Mouse (Mus musculus): ENCODE measurements around the gene Tsc22d2. TPM values are rescaled to one million over a fixed set of nuclear protein-coding genes. Genes with fewer than 3 reads are reported as not detected.

Gene Tsc22d2
- polyA plus RNA-seq, 1 experiment from 2014 or later = 9.2 TPM

DNA sequence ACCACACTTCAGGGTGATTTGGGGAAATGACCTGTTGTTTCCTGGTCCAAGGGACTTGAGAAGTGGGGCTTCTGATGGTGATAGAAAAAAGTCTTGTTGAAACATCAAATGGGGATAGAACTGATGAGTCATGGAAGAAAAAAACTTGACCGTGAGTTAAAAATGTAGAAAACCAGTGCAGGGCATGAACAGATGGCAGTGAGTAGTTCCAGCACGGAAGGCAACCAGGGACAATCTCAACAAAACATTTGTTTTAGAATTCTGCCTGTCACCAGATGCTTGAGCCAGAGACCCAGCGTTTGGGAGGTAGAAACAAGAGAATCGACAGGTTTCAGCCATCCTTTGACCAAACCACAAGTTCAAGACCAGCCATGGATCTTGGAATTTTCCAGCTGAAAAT, 79.1 kb downstream of the Tsc22d2 start:
- Histone ChIP-seq H3K4me2 (ENCODE audit: low read length) (no peak overlapping the region), H3K4me1 (ENCODE audit: control insufficient read depth, insufficient read depth, low read length) (no peaks in the 10 kb centered on the region), H3K36me3 (ENCODE audit: control insufficient read depth, insufficient read depth, low read length) (no peaks in the 10 kb centered on the region), H3K9ac (ENCODE audit: low read length) (no peak overlapping the region), H3K27me3 (replicated peaks; ENCODE audit: control insufficient read depth, insufficient read depth, low read length) (no peaks in the 10 kb centered on the region), H3K4me3 (ENCODE audit: low read depth, low read length) (no peak overlapping the region), H3K9me3 (replicated peaks; ENCODE audit: control insufficient read depth, low read length) (no peaks in the 10 kb centered on the region), H3K27ac (ENCODE audit: low read depth, low read length) (no peak overlapping the region)
- ATAC-seq = no peak
- 87% methylated on average over 4 of the region's 4 CpGs for WGBS
- no peak for DNase-seq (ENCODE audit: low spot score)

DNA sequence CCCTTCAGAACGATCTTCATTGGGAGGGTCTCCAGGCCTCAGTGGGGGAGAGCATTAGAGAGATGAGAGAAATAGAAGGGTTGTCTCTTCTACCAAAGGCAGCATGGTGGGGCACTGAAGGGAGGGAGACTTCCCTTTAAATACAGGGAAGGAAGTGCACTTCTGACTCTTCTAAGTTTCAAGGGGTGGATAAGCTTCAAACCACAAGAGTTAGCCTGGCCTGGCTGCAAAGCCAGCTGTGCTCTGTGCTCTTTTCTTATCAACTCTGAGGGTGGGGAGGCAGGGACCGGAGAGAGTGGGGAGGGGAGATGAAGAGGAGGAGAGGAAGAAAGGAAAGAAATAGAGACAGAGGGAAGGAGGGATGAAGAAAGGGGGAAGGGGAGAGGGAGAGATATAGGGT, 87.4 kb downstream of the Tsc22d2 start:
- Histone ChIP-seq H3K27me3 (replicated peaks; ENCODE audit: control insufficient read depth, insufficient read depth, low read length) (no peaks in the 10 kb centered on the region), H3K4me2 (ENCODE audit: low read length) (no peak overlapping the region), H3K4me1 (ENCODE audit: control insufficient read depth, insufficient read depth, low read length) (no peaks in the 10 kb centered on the region), H3K27ac (ENCODE audit: low read depth, low read length) (no peak overlapping the region), H3K4me3 (ENCODE audit: low read depth, low read length) (no peak overlapping the region), H3K36me3 (ENCODE audit: control insufficient read depth, insufficient read depth, low read length) (no peaks in the 10 kb centered on the region), H3K9me3 (replicated peaks; ENCODE audit: control insufficient read depth, low read length) (no peaks in the 10 kb centered on the region), H3K9ac (ENCODE audit: low read length) (no peak overlapping the region)
- 58% methylated on average over 2 of the region's 2 CpGs for WGBS
- no peak for ATAC-seq
- no peak for DNase-seq (ENCODE audit: low spot score)

DNA sequence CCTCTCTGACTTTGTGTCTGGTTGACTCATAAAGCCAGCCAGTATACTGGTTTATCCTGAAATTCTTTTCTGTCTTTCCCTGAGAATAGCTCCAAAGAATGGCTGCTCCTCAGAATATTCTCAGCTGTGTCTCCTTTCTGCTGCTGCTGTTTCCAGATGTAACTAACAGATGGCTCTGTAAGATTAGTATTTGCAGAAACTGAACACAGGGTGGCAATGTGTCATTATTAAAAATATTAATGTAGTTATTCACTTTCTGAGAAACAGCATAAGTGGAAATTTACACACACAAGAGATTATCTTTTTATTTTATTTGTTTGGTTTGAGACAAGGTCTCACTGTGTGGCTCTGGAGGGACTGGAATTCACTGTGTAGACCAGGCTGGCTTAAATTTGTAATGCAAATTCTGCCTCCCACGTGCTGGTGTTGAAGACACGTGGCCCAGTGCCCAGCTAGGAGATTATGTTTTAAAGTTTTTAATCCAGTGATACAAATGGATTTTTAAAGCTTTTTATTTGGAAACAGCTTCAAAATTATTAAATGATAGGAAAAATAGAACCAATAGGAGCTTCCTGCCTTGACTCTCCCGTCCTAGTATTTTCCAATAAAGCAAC, 89.3 kb downstream of the Tsc22d2 start:
- H3K4me3 ChIP-seq (ENCODE audit: low read depth, low read length) = no peak overlapping the region
- H3K36me3 ChIP-seq (ENCODE audit: control insufficient read depth, insufficient read depth, low read length) = no peaks in the 10 kb centered on the region
- no peak overlapping the region for H3K9ac ChIP-seq (ENCODE audit: low read length)
- H3K27me3 ChIP-seq (replicated peaks; ENCODE audit: control insufficient read depth, insufficient read depth, low read length) = no peaks in the 10 kb centered on the region
- ATAC-seq (no peak), DNase-seq (ENCODE audit: low spot score) (no peak)
- no peaks in the 10 kb centered on the region for H3K4me1 ChIP-seq (ENCODE audit: control insufficient read depth, insufficient read depth, low read length)
- H3K9me3 ChIP-seq (replicated peaks; ENCODE audit: control insufficient read depth, low read length) = no peaks in the 10 kb centered on the region
- WGBS = 51% methylated on average over 3 of the region's 3 CpGs
- H3K27ac ChIP-seq (ENCODE audit: low read depth, low read length) = no peak overlapping the region
- H3K4me2 ChIP-seq (ENCODE audit: low read length) = no peak overlapping the region

DNA sequence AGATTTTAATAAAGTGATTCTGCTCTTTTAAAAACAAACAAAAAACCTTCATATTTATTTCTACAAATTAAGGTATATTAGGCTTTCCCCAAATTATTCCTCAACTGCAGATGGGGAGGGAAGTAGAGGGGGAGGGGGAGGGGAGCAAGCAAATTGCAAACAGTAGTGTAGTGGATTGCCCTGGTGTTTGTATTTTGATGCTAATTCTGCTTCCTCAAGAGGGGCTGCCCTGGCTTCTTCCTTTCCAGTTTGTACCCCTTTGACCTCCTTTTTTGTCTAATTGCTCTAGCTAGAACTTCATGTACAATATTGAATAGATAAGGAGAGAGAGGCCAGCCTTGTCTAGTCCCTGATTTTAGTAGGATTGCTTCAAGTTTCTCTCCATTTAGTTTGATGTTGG, 90.2 kb downstream of the Tsc22d2 start:
- H3K9ac ChIP-seq (ENCODE audit: low read length) = no peak overlapping the region
- no peak overlapping the region for H3K4me2 ChIP-seq (ENCODE audit: low read length)
- H3K36me3 ChIP-seq (ENCODE audit: control insufficient read depth, insufficient read depth, low read length) = no peaks in the 10 kb centered on the region
- H3K9me3 ChIP-seq (replicated peaks; ENCODE audit: control insufficient read depth, low read length) = no peaks in the 10 kb centered on the region
- no peak overlapping the region for H3K27ac ChIP-seq (ENCODE audit: low read depth, low read length)
- DNase-seq (ENCODE audit: low spot score) = no peak
- ATAC-seq = no peak
- no peaks in the 10 kb centered on the region for H3K4me1 ChIP-seq (ENCODE audit: control insufficient read depth, insufficient read depth, low read length)
- H3K27me3 ChIP-seq (replicated peaks; ENCODE audit: control insufficient read depth, insufficient read depth, low read length) = no peaks in the 10 kb centered on the region
- H3K4me3 ChIP-seq (ENCODE audit: low read depth, low read length) = no peak overlapping the region

DNA sequence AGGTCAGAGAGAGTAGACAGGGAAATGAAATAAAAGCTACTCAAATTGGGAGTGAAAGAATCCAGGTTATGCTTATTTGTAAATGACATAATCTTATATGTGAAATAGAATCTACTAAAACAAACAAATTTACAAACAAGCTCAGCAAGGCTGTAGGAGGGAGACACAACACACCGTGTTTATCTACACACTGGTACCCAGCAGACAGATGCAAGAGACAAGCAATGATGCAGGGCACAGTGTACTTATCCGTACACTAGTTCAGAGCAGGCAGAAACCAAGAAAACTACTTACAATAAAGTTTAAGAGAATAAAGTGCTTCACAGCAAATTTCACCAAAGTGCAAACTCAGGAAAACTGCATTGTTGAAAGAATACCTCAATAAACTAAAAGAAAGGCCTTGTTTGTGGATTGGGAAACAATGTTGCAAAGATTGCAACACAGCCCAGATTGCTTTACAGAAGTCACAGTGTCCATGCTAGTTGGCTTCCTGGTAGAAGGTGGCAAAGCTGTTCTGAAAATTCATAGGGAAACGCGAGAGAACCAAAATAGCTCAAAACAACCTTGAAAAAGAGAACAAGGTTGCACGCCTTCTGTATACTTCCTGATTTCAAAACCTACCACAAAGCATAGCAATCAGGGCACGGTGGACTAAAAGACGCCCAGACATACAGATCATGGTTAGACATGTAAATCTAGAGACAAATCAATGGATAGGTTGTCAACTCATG, 93.7 kb downstream of the Tsc22d2 start:
- Histone ChIP-seq H3K36me3 (ENCODE audit: control insufficient read depth, insufficient read depth, low read length) (no peaks in the 10 kb centered on the region), H3K27ac (ENCODE audit: low read depth, low read length) (no peak overlapping the region), H3K4me2 (ENCODE audit: low read length) (no peak overlapping the region), H3K9me3 (replicated peaks; ENCODE audit: control insufficient read depth, low read length) (no peaks in the 10 kb centered on the region), H3K27me3 (replicated peaks; ENCODE audit: control insufficient read depth, insufficient read depth, low read length) (no peaks in the 10 kb centered on the region), H3K4me1 (ENCODE audit: control insufficient read depth, insufficient read depth, low read length) (no peaks in the 10 kb centered on the region), H3K9ac (ENCODE audit: low read length) (no peak overlapping the region), H3K4me3 (ENCODE audit: low read depth, low read length) (no peak overlapping the region)
- ATAC-seq (no peak), DNase-seq (ENCODE audit: low spot score) (no peak)
- 89% methylated on average over 7 of the region's 7 CpGs for WGBS

DNA sequence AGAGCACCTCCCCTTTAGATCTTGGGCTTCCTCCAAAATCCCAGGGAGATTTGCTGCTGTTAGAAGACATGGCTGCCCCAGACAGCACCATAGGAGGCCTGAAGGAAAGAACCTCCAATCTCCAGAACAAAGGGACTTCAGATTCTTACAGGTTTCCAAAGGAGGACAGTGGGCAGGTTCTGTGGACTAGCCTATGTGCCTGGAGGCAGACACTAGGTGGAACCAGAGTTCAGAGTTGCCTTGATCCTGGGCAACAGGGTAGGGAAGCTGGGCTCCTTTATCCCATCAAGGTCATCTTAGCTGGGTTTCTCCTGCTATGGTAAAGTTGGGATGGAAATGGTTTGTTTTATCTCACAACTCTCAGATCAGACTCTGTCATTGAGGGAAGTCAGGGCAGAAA, 97.1 kb downstream of the Tsc22d2 start:
- H3K27ac ChIP-seq (ENCODE audit: low read depth, low read length) = no peak overlapping the region
- ATAC-seq (no peak), DNase-seq (ENCODE audit: low spot score) (no peak)
- H3K27me3 ChIP-seq (replicated peaks; ENCODE audit: control insufficient read depth, insufficient read depth, low read length) = no peaks in the 10 kb centered on the region
- no peaks in the 10 kb centered on the region for H3K36me3 ChIP-seq (ENCODE audit: control insufficient read depth, insufficient read depth, low read length)
- H3K9ac ChIP-seq (ENCODE audit: low read length) = no peak overlapping the region
- no peaks in the 10 kb centered on the region for H3K4me1 ChIP-seq (ENCODE audit: control insufficient read depth, insufficient read depth, low read length)
- no peak overlapping the region for H3K4me3 ChIP-seq (ENCODE audit: low read depth, low read length)
- no peaks in the 10 kb centered on the region for H3K9me3 ChIP-seq (replicated peaks; ENCODE audit: control insufficient read depth, low read length)
- H3K4me2 ChIP-seq (ENCODE audit: low read length) = no peak overlapping the region

DNA sequence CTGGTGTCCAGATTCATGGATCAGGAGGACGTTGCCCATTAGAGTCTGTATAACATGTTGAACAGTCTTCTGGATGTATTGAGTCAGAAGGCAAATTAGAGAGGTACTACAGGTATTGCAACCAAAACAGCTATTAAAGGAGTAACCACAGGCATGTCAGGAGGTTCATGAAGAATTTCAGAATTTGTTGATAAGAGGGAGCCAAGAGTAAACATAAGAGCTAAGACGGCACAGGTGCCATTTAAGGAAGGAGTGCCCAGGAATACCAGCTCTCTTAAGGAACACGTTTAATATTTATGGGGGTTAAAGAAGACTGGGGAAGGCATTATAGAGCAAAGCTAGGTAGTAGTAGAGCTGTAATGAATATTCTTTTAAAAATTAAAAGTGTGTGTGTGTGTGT, 98.2 kb downstream of the Tsc22d2 start:
- Histone ChIP-seq H3K4me2 (ENCODE audit: low read length) (no peak overlapping the region), H3K27me3 (replicated peaks; ENCODE audit: control insufficient read depth, insufficient read depth, low read length) (no peaks in the 10 kb centered on the region), H3K4me1 (ENCODE audit: control insufficient read depth, insufficient read depth, low read length) (no peaks in the 10 kb centered on the region), H3K27ac (ENCODE audit: low read depth, low read length) (no peak overlapping the region), H3K9me3 (replicated peaks; ENCODE audit: control insufficient read depth, low read length) (no peaks in the 10 kb centered on the region), H3K4me3 (ENCODE audit: low read depth, low read length) (no peak overlapping the region), H3K36me3 (ENCODE audit: control insufficient read depth, insufficient read depth, low read length) (no peaks in the 10 kb centered on the region), H3K9ac (ENCODE audit: low read length) (no peak overlapping the region)
- 84% methylated on average over 3 of the region's 3 CpGs for WGBS
- no peak for ATAC-seq
- DNase-seq (ENCODE audit: low spot score) = no peak

DNA sequence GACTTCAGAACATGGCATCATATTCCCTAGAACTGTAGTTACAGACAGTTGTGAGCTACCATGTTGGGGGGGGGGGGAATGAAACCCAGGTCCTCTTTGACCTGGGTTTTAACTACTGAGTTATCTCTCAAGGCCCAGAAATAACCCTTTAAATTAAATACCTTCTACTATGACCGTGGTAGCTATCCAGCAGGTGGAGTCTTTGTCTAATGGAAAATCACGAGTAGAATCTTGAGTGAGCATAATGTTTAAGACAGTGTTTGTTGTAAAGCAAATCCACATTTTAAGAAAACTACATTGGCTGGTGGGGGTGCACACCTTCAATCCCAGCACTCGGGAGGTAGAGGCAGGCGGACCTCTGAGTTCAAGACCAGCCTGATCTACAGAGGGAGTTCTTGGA, 99.0 kb downstream of the Tsc22d2 start:
- 81% methylated on average over 4 of the region's 4 CpGs for WGBS
- ATAC-seq = no peak
- no peaks in the 10 kb centered on the region for H3K9me3 ChIP-seq (replicated peaks; ENCODE audit: control insufficient read depth, low read length)

DNA sequence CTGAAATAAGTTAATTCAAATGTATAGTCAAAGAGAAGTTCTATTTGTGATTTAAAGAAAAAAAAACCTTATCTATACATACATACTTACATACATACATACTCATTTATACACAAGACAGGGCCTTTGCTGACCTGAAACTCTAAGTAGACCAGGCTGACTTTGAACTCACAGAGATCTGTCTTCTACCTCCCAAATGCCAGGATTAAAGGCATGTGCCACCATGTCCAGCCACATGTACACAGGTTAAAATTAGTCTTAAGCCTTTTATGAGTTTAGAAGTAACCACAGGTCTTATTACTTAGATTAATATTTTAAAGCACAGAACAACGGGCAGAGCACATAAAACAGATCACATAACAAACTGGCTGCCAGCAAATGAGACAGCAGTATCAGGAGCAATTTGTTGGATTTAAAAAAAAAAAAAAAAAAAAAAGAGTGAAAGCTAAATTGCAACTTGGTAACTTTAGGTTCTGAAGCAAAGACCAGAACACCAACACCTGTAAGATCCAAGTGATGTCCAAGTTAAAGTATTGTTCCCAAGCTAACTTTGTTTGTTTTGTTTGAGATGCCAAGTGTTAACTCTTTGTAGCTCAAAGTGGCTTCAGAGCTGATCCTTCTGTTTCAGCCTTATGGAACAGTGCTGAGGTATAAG, 101.6 kb downstream of the Tsc22d2 start:
- H3K9ac ChIP-seq (ENCODE audit: low read length) = no peak overlapping the region
- H3K27me3 ChIP-seq (replicated peaks; ENCODE audit: control insufficient read depth, insufficient read depth, low read length) = no peaks in the 10 kb centered on the region
- no peak overlapping the region for H3K4me3 ChIP-seq (ENCODE audit: low read depth, low read length)
- no peak for ATAC-seq
- WGBS = 87% methylated on average over 1 of the region's 1 CpGs
- H3K4me1 ChIP-seq (ENCODE audit: control insufficient read depth, insufficient read depth, low read length) = no peaks in the 10 kb centered on the region
- H3K4me2 ChIP-seq (ENCODE audit: low read length) = no peak overlapping the region
- no peak overlapping the region for H3K27ac ChIP-seq (ENCODE audit: low read depth, low read length)
- no peak for DNase-seq (ENCODE audit: low spot score)
- no peaks in the 10 kb centered on the region for H3K9me3 ChIP-seq (replicated peaks; ENCODE audit: control insufficient read depth, low read length)
- peaks cover 7% of the 10 kb centered on the region for H3K36me3 ChIP-seq (ENCODE audit: control insufficient read depth, insufficient read depth, low read length)

More for the DNA sequence above, 99.0 kb downstream of the Tsc22d2 start:
- Histone ChIP-seq H3K4me2 (ENCODE audit: low read length) (no peak overlapping the region), H3K27me3 (replicated peaks; ENCODE audit: control insufficient read depth, insufficient read depth, low read length) (no peaks in the 10 kb centered on the region), H3K36me3 (ENCODE audit: control insufficient read depth, insufficient read depth, low read length) (no peaks in the 10 kb centered on the region), H3K9ac (ENCODE audit: low read length) (no peak overlapping the region), H3K27ac (ENCODE audit: low read depth, low read length) (no peak overlapping the region), H3K4me1 (ENCODE audit: control insufficient read depth, insufficient read depth, low read length) (no peaks in the 10 kb centered on the region), H3K4me3 (ENCODE audit: low read depth, low read length) (no peak overlapping the region)
- no peak for DNase-seq (ENCODE audit: low spot score)

All from forebrain, embryonic 14.5 days (tissue).